Mouse (Mus musculus): Measurements from ENCODE around the gene Cdc34.
"Not testable (repeated sequence)": the region's sequence is repeated elsewhere in the genome, so short reads cannot be mapped to it uniquely, and the experiment has no call there.

The Cdc34 gene

GRCm38 (mm10) chr10:79695231-79696128 lies 13.5 kb downstream of the Cdc34 start:
- DNase-seq (ENCODE audit: inconsistent ontology term): peak; percentile 68

DNA sequence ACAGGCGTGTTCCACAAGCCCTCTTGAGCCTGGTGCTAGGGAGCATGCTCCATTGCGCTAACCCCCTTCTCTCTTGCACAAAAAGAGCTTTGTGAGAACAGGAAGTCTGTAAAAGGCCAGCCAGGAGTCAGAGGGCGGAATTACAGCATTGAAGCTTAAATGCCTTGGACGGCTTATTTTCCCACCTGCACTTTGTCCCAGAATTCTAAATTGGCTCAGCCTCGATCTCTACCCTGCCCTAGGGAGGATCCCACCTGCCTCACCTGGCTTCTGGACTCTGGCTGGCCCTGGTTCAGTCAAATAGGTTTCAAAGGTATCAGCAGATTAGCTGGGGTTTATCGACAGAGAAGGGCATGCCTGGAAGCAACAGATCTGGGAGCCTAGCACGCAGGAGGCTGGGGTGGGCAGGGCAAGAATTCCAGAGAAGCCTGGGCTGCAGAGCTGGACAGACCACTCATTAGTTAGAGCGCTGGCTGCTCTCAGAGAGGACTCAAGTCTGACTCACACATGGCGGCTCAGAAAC lies 14.2 kb downstream of the Cdc34 start:
- peak; percentile 89 for DNase-seq (ENCODE audit: inconsistent ontology term)

- DNase-seq (ENCODE audit: inconsistent ontology term): no peak
Measured at GRCm38 (mm10) chr10:79697916-79698315, 15.9 kb downstream of the Cdc34 start.

GRCm38 (mm10) chr10:79698459-79698858 lies 16.5 kb downstream of the Cdc34 start:
- DNase-seq (ENCODE audit: inconsistent ontology term): no peak

GRCm38 (mm10) chr10:79700676-79701075 lies 18.7 kb downstream of the Cdc34 start:
- DNase-seq (ENCODE audit: inconsistent ontology term): no peak

- peak; percentile 73 for DNase-seq (ENCODE audit: inconsistent ontology term)
Measured at GRCm38 (mm10) chr10:79701443-79702129, 19.6 kb downstream of the Cdc34 start.

DNA sequence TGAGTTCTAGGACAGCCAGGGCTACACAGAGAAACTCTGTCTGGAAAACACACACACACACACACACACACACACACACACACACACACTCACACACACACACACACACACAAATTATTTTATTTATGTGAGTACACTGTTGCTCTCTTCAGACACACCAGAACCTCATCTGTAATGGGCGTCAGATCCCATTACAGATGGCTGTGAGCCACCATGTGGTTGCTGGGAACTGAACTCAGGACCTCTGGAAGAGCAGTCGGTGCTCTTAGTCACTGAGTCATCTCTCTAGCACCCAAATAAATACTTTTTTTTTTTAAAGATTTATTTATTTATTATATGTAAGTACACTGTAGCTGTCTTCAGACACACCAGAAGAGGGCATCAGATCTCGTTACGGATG lies 21.0 kb downstream of the Cdc34 start:
- DNase-seq (ENCODE audit: inconsistent ontology term): not testable (repeated sequence)

- no peak for DNase-seq (ENCODE audit: inconsistent ontology term)
Measured at GRCm38 (mm10) chr10:79703541-79703940, 21.5 kb downstream of the Cdc34 start.

- peak; percentile 100 for DNase-seq (ENCODE audit: inconsistent ontology term)
Measured at GRCm38 (mm10) chr10:79704065-79704969, 22.3 kb downstream of the Cdc34 start, which contains the start of gene Bsg. Gene Bsg, plus strand, starts transcription at chr10:79704491.

GRCm38 (mm10) chr10:79704970-79705360 lies 23.0 kb downstream of the Cdc34 start:
- no peak for DNase-seq (ENCODE audit: inconsistent ontology term)

DNA sequence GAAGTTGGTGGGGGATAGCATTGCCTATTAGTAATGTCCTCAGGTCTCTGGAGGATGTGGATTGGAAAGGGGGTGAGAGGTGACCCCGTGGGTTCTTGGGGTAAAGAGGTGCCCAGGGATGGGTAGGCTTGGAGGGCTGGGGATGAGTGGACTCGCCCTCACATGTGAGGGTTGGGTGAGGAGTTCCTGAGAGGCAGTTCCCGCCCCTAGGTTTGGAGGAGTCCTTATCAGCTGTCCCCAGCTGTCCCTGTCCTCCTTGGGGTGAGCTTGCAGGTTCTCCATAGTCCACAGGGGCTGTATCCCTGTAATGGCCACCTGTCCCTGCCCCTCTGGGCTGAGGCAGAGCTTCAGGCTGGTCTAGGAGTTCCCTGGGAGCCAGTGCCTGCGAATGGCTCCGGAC lies 24.0 kb downstream of the Cdc34 start:
- DNase-seq (ENCODE audit: inconsistent ontology term): no peak

GRCm38 (mm10) chr10:79706406-79707094 lies 24.6 kb downstream of the Cdc34 start:
- no peak for DNase-seq (ENCODE audit: inconsistent ontology term)

DNA sequence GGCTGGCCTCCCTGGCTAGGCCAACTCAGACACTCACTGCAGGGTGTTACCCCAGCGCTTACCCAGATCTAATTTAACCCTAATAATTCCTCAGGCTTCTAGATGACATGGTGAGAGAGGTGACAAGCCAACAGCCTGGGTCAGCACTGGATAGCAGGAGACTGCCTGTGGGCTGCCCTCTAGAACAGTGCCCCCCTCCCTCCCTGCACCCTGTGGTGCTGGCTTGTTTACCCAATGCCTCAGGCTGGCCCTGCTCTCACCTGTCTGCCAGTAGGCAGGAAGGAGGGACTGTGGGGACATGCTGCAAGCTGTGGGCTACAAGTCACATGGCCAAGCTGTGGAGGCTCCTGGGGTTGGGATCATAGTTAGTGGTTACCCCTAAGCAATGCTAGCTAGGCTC lies 25.2 kb downstream of the Cdc34 start:
- DNase-seq (ENCODE audit: inconsistent ontology term): no peak

- no peak for DNase-seq (ENCODE audit: inconsistent ontology term)
Measured at GRCm38 (mm10) chr10:79707759-79708158, 25.8 kb downstream of the Cdc34 start.

GRCm38 (mm10) chr10:79708668-79709067 lies 26.7 kb downstream of the Cdc34 start:
- no peak for DNase-seq (ENCODE audit: inconsistent ontology term)

DNA sequence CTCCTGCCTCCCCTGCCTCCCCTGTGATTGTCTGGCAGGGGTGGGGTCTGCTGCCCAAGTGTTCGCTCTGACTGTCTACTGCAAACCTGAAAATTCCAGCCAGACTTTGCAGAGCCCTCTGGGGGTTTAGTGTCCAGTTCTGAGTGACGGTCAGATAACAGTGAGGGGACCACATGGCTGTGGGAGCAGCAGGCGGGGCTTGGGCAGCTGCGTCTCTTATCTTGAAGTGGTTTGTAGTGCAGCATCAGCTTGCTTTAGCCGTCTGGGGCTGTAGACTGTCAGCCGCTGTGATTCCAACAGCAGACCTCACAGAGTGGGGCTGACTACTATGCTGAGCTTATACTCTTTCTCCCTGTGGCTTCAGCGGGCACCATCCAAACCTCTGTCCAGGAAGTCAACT lies 27.3 kb downstream of the Cdc34 start:
- no peak for DNase-seq (ENCODE audit: inconsistent ontology term)

DNA sequence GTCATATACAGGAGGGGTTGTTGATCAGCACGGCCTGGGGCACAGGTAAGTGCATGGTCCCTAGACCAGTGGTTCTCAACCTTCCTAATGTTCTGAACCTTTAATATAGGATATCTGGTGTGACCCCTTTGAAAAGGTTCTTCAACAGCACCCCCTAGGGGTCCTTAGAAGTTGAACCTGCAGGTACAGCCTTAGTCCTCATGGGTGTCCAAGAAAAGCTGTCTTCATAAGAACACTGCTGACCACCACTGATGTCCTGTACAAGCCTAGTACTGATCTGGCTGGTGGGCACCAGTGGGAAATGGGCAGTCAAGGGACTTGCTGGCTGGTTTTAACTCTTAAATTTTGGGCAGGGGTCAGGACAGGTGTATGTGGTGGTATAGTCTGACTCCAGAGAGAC lies 30.0 kb downstream of the Cdc34 start:
- DNase-seq (ENCODE audit: inconsistent ontology term): no peak

GRCm38 (mm10) chr10:79712499-79713126 lies 30.6 kb downstream of the Cdc34 start:
- DNase-seq (ENCODE audit: inconsistent ontology term): no peak

DNA sequence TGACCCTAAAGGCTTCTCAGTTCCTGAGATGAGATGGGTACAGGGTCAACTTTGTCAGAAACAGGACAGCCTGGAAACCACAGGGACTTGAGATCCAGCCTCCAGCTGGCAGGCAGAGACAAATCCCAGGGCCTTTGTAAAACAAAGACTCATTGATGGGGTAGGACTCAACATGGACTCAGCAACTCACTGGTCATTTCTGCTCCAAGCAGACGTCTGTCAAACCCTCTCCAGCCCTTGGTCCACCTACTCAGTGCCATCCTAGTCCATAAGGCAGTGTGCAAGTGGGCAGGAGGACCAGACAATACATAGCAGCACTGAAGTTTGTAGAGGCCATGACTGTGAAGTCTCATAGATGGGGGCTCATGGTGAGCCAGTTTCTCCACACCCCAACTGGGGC lies 31.2 kb downstream of the Cdc34 start:
- no peak for DNase-seq (ENCODE audit: inconsistent ontology term)

- DNase-seq (ENCODE audit: inconsistent ontology term): peak; percentile 76
Measured at GRCm38 (mm10) chr10:79714996-79715395, 33.0 kb downstream of the Cdc34 start.
